Mouse (Mus musculus): ENCODE measurements around the gene Atp1b2.

DNA sequence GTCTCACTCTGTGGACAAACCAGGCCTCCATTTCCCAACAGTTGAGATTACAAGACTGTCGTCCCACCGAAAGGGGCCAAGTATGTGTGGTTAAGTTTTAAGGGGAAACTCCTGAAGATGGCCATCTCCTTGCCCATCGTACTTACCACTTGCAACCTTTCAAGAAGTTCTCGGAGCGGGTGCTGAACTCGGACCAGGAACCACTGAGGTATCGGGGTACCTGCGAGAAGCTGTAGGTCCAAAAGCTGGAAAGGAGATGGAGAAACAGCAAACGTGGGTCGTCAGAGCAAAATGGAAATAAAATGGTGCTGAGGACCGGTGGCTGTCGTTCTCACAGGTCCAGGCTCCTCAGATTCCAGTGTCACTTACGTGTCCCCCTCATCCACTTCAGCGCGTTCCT, 27.4 kb downstream of the Atp1b2 start:
- TF ChIP-seq POLR2A (IDR thresholded peaks at IDR 0.05; ENCODE audit: borderline replicate concordance, low read depth, low read length) (no peak), CTCF (IDR thresholded peaks at IDR 0.05; ENCODE audit: low read depth, low read length) (no peak)

Data from bone marrow macrophage, adult 2 months (primary cell).